Mouse (Mus musculus): ENCODE measurements around the gene Heatr5a.

The Heatr5a gene

DNA sequence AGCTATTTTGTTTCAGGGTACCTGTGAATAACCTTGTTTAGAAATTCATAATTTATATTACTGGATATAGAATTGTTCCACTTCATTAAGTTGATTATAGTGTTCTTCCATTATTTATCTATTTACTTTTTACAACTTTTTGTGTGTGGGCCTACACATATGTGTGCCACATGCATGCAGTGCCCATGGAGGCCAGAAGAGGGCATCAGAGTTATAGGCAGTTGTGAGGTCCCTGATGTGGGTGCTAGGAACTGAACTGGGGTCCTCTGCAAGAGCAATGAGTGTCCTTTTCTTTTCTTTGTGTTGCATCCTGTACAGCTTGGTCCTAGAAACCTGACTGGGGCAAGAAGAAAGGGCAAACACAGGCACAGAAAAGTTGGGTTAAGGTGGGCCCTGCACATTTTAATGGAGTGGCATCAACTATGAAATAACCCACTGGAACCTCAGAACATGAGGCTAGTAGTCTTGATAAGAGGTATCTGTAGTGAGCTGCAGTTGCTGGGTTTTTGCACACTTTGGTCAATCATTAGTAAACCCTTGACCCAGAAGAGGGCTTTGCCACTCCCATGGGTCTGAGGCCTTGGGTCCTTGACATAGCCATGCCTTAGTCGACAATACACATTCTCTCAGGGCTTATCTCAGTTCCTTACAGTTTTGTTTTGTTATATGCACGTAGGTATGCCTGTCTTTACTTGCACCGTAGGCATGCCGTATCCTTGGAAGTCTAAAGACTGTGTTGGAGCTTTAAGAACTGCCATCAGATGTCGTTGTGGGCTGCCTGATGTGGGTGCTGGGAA is 1.3 kb upstream of the Heatr5a start:
- in situ Hi-C loops (cut with MboI): no loop called here

- in situ Hi-C loops (cut with MboI): no loop called here
Measured at GRCm38 (mm10) chr12:51970352-51971069, 610 bp downstream of the Heatr5a start.

DNA sequence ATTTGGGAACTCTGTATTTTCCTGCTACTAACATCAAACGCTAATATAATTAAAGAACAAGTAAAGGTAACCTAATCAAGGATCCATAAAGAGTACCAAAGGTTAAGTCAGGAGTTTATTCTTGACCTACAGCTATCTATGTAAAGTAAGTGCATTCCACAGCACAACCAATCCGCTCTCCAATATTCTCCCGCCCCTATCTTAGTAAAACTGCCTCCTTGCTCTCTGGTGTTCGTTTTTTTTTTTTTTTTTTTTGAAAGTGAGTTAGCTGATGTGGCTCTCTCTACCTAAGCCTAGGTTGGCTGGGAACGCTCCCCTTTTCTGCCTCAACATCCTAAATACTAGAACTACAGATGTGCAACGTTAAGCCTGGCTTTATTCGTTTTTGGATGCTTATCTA is 1.2 kb downstream of the Heatr5a start:
- in situ Hi-C loops (cut with MboI): no loop called here

DNA sequence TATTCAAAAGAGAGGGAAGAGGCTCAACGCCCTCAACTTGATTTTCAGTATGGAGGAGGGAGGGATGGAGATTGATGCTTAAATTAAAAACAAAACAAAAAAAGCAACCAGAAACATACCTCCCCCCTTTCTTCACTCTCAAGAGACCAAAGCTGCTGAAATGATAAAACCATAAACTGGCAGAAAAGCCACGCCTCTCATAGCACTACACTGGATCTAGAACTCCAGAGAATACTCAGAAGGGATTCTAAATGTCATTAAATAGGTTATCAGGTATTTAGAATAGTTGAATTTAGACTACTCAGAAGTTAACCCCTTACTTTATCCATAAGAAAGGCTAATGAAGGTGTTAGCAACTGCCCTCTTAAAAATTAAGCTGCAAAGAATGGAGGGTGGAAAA is 2.0 kb downstream of the Heatr5a start:
- in situ Hi-C loops (cut with MboI): no loop called here

GRCm38 (mm10) chr12:51967915-51968595 is 3.1 kb downstream of the Heatr5a start:
- in situ Hi-C loops (cut with MboI): no loop called here

DNA sequence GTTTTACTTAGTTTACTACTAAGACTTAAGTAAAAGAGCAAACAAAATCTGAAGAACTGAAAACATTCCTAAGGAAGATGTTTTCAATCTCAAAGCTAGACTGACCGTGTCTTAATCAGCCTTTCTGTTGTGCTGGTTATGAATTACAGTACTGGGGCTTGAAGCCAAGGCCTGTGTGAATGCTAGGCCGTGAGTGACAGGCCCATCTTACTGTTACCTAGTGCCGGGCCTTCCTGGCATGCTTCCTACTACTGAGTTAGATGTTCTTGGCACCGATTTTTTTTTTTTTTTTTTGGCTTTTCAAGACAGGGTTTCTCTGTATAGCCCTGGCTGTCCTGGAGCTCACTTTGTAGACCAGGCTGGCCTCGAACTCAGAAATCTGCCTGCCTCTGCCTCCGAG is 13.5 kb downstream of the Heatr5a start:
- in situ Hi-C loops (cut with MboI): no loop called here

DNA sequence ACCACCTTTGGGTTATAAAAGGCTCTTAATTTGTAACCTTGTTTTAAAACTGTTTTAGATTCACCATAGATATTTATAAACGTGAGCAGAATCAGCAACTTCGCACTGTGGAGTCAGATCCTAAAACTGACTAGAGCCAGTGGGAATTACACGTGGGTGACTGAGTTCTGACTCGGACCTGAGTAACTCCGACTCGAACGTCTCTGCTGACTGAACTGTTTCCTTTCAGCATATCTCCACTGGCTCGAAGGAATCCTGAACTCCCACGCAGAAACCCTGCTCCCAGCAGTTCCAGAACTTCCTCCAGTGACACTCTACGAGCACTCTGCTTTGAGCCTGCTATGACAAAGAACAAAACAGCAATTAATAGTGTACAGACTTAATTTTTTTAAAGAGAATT is 18.8 kb downstream of the Heatr5a start:
- in situ Hi-C loops (cut with MboI): no loop called here

- in situ Hi-C loops (cut with MboI): no loop called here
Measured at GRCm38 (mm10) chr12:51947498-51947945, 23.6 kb downstream of the Heatr5a start.

DNA sequence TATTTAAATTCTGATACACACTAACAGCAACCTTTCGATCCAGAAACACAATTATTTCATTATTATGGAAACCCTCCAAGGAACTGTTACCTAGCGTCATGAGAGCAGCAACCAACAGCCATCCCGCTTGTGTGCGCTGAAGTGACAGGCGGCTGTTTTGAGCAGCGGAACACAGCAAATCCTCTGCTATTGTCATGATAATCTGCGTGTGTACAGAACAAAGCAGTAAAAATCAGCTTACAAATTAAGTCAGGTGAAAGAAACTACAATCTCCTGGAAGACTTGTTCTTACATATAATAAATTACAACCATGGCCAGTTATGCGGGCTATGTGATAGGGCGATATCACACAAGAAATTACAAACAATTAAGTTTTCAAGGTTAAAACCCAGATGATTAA is 25.8 kb downstream of the Heatr5a start:
- in situ Hi-C loops (cut with MboI): no loop called here

- in situ Hi-C loops (cut with MboI): no loop called here
Measured at GRCm38 (mm10) chr12:51939848-51940247, 31.3 kb downstream of the Heatr5a start.

- in situ Hi-C loops (cut with MboI): no loop called here
Measured at GRCm38 (mm10) chr12:51937938-51938337, 33.2 kb downstream of the Heatr5a start.

DNA sequence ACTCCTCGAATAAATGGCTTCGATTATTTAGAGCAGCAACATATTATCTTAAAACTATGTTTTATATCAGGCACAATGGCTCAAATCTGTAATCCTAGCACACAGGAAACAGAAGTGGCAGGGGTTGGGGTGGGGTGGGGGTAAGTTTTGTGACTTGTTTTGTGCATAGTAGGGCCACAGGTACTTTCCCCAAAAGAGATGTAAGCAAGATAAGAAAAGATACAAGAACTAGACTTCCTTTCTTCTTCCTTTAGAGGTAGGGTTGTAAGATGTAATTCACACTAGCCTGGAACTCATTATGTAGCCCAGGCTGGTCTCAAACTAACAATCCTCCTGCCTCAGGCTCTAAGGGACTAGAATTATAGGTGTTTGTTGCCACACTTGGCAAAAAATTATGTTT is 41.5 kb downstream of the Heatr5a start:
- in situ Hi-C loops (cut with MboI): no loop called here

DNA sequence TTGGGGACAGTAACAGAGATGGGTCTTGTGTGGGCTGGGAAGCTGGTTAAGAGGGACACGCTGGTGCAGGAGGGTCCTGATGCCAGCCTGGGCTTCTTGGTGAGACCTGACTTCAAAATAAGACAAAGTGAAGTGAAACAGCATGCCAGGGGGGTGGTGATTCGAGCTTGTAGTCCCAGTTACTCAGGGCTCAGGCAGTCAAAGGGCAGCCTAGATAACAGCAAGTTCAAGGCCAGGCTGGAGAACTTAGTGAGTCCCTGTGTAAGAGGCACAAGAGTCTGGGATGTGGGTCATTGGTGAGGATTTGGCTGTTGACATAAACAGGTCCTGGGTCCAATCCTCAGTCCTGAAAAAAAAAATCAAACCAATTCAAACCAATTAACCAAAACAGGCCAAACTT is 53.9 kb downstream of the Heatr5a start:
- in situ Hi-C loops (cut with MboI): no loop called here

- in situ Hi-C loops (cut with MboI): no loop called here
Measured at GRCm38 (mm10) chr12:51914903-51915670, 56.0 kb downstream of the Heatr5a start.

GRCm38 (mm10) chr12:51909202-51909601 is 61.9 kb downstream of the Heatr5a start:
- in situ Hi-C loops (cut with MboI): no loop called here

GRCm38 (mm10) chr12:51907543-51907942 is 63.6 kb downstream of the Heatr5a start:
- in situ Hi-C loops (cut with MboI): no loop called here

- in situ Hi-C loops (cut with MboI): no loop called here
Measured at GRCm38 (mm10) chr12:51900551-51900950, 70.6 kb downstream of the Heatr5a start.

GRCm38 (mm10) chr12:51896901-51897300 is 74.2 kb downstream of the Heatr5a start:
- in situ Hi-C loops (cut with MboI): no loop called here

DNA sequence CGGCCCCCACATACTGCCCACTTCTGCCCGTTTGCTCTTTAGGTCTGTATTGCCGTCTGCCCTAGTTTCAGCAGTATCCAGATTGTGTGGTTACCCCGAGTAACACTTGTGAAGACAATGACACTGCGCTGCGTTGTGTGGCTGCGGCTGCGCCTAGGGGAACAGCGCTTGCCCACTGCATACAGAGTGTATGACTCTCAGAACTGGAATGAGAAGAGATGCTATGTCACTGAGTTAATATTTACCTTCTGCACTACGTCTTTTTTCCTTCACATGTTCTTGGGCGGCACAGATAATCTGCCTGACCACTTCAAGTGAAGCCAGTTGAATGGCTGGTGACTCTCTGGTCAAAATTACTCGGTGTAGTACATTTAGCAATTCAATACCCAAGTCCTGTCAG is 82.5 kb downstream of the Heatr5a start:
- in situ Hi-C loops (cut with MboI): no loop called here

GRCm38 (mm10) chr12:51887301-51888290 is 83.5 kb downstream of the Heatr5a start:
- in situ Hi-C loops (cut with MboI): no loop called here

DNA sequence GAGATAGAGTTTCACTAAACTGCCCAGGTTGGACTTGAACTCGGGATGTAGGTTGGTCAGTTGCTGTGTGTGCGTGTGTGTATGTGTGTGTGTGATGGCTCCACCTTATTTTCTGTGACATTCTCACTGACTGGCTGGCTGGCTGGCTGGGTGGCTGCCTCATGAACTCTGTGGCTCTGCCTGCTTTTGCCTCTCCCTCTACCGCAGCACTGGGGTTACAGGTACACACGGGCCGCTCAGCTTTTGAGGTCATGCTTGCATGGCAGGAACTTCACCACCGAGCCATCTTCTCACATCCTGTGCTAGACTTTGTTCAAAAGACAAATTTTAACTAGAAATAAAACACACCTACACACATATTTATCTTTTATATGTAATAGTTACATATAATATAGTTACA is 84.8 kb downstream of the Heatr5a start:
- in situ Hi-C loops (cut with MboI): no loop called here
